Mouse (Mus musculus) CD8-positive naive resting alpha-beta T cell, adult 2 months (primary cell): ENCODE results near the gene Kcnk12.

ENCODE experiments used
- DNase-seq, 2 experiments: peaks; one replicate each; pipeline ENCODE4 v3.0.0; 2022; ENCODE audit warnings: low read depth in 2 of 2, low spot score in 2 of 2

Kcnk12 gene

GRCm38 (mm10) chr17:87700101-87700500 is 97.7 kb downstream of the Kcnk12 start:
- DNase-seq = no peak

GRCm38 (mm10) chr17:87698996-87699765 is 98.6 kb downstream of the Kcnk12 start:
- no peak for DNase-seq

- no peak for DNase-seq
These were observed 101.0 kb downstream of the Kcnk12 start for GRCm38 (mm10) chr17:87696814-87697213.

GRCm38 (mm10) chr17:87695874-87696465 is 101.8 kb downstream of the Kcnk12 start:
- no peak for DNase-seq
